Mouse (Mus musculus): Measurements from ENCODE around the gene Wdr83. TPM values are rescaled to one million over a fixed set of nuclear protein-coding genes. Genes with fewer than 3 reads are reported as not detected.
"Not testable (repeated sequence)": the region's sequence is repeated elsewhere in the genome, so short reads cannot be mapped to it uniquely, and the experiment has no call there.

Gene Wdr83
- polyA plus RNA-seq (2014; fragmentation: Nextera tagmentation; extraction: Ambion mirVana): 47.2 and 47.9 TPM in 2 replicates

GRCm38 (mm10) chr8:85081216-85081555 lies at the start of gene Wdr83:
TSS of gene Wdr83 (minus strand) at chr8:85081306.
- 0 out of 2 replicates have a peak within 1 kb of the TSS, but pooled peaks have one; percentile 28 for H3K27ac ChIP-seq (ENCODE audit: low read depth, low read length)
- peaks cover 13% of the 10 kb centered on the region; the same call in 1 of the 2 replicates for H3K4me1 ChIP-seq (ENCODE audit: control insufficient read depth, insufficient read depth, low read length)
- H3K4me2 ChIP-seq (ENCODE audit: low read depth, low read length): peak within 1 kb of the TSS; percentile 92
- peak within 1 kb of the TSS; percentile 82 for H3K4me3 ChIP-seq (ENCODE audit: low read depth, low read length)
- 2% methylated on average over 9 of the region's 9 CpGs for WGBS
- H3K36me3 ChIP-seq (ENCODE audit: control insufficient read depth, insufficient read depth, low read length): peaks cover 7% of the 10 kb centered on the region; the same call in 1 of the 2 replicates
- ATAC-seq (ENCODE audit: low read depth): no peak; the same call in 1 of the 2 replicates
- H3K27me3 ChIP-seq (ENCODE audit: control insufficient read depth, insufficient read depth, low read length): no peaks in the 10 kb centered on the region
- no peaks in the 10 kb centered on the region for H3K9me3 ChIP-seq (ENCODE audit: control insufficient read depth, low read length)
- peak within 1 kb of the TSS; percentile 76 for H3K9ac ChIP-seq (replicated peaks; ENCODE audit: low read depth, low read length)

GRCm38 (mm10) chr8:85123691-85124090 lies 42.6 kb upstream of the Wdr83 start:
- ATAC-seq (ENCODE audit: low read depth): no peak
- Histone ChIP-seq H3K4me1 (ENCODE audit: control insufficient read depth, insufficient read depth, low read length) (no peaks in the 10 kb centered on the region), H3K4me2 (ENCODE audit: low read depth, low read length) (no peak overlapping the region), H3K9me3 (ENCODE audit: control insufficient read depth, low read length) (no peaks in the 10 kb centered on the region), H3K4me3 (ENCODE audit: low read depth, low read length) (no peak overlapping the region), H3K27me3 (ENCODE audit: control insufficient read depth, insufficient read depth, low read length) (no peaks in the 10 kb centered on the region), H3K9ac (replicated peaks; ENCODE audit: low read depth, low read length) (no peak overlapping the region), H3K27ac (ENCODE audit: low read depth, low read length) (no peak overlapping the region), H3K36me3 (ENCODE audit: control insufficient read depth, insufficient read depth, low read length) (no peaks in the 10 kb centered on the region)
- 90% methylated on average over 8 of the region's 8 CpGs for WGBS

- no peaks in the 10 kb centered on the region for H3K27me3 ChIP-seq (ENCODE audit: control insufficient read depth, insufficient read depth, low read length)
- no peak within 1 kb of the TSS for H3K27ac ChIP-seq (ENCODE audit: low read depth, low read length)
- no peak within 1 kb of the TSS for H3K4me2 ChIP-seq (ENCODE audit: low read depth, low read length)
- no peak for ATAC-seq (ENCODE audit: low read depth)
- no peak within 1 kb of the TSS for H3K4me3 ChIP-seq (ENCODE audit: low read depth, low read length)
- H3K9me3 ChIP-seq (ENCODE audit: control insufficient read depth, low read length): no peaks in the 10 kb centered on the region
- no peaks in the 10 kb centered on the region for H3K36me3 ChIP-seq (ENCODE audit: control insufficient read depth, insufficient read depth, low read length)
- WGBS: 85% methylated on average over 3 of the region's 3 CpGs
- no peaks in the 10 kb centered on the region for H3K4me1 ChIP-seq (ENCODE audit: control insufficient read depth, insufficient read depth, low read length)
- no peak within 1 kb of the TSS for H3K9ac ChIP-seq (replicated peaks; ENCODE audit: low read depth, low read length)
These were observed 41.9 kb upstream of the Wdr83 start, which contains the start of gene Zfp791 for GRCm38 (mm10) chr8:85122995-85123394. TSS of gene Zfp791 (minus strand) at chr8:85123095.

GRCm38 (mm10) chr8:85120251-85120650 lies 39.1 kb upstream of the Wdr83 start:
- not testable (repeated sequence) for H3K9ac ChIP-seq (replicated peaks; ENCODE audit: low read depth, low read length); H3K4me2 ChIP-seq (ENCODE audit: low read depth, low read length); H3K36me3 ChIP-seq (ENCODE audit: control insufficient read depth, insufficient read depth, low read length); H3K9me3 ChIP-seq (ENCODE audit: control insufficient read depth, low read length); H3K27me3 ChIP-seq (ENCODE audit: control insufficient read depth, insufficient read depth, low read length); H3K4me3 ChIP-seq (ENCODE audit: low read depth, low read length); ATAC-seq (ENCODE audit: low read depth); H3K27ac ChIP-seq (ENCODE audit: low read depth, low read length); H3K4me1 ChIP-seq (ENCODE audit: control insufficient read depth, insufficient read depth, low read length)
- 79% methylated on average over 5 of the region's 5 CpGs for WGBS

- ATAC-seq (ENCODE audit: low read depth): peak; percentile 86
- H3K9me3 ChIP-seq (ENCODE audit: control insufficient read depth, low read length): no peaks in the 10 kb centered on the region
- peak overlapping the region; percentile 73 for H3K4me2 ChIP-seq (ENCODE audit: low read depth, low read length)
- peak overlapping the region; percentile 65 for H3K4me3 ChIP-seq (ENCODE audit: low read depth, low read length)
- peak overlapping the region; percentile 68 for H3K9ac ChIP-seq (replicated peaks; ENCODE audit: low read depth, low read length)
- H3K4me1 ChIP-seq (ENCODE audit: control insufficient read depth, insufficient read depth, low read length): no peaks in the 10 kb centered on the region
- 9% methylated on average over 37 of the region's 37 CpGs for WGBS
- 0 out of 2 replicates have a peak overlapping the region, but pooled peaks have one; percentile 52 for H3K27ac ChIP-seq (ENCODE audit: low read depth, low read length)
- no peaks in the 10 kb centered on the region for H3K27me3 ChIP-seq (ENCODE audit: control insufficient read depth, insufficient read depth, low read length)
- H3K36me3 ChIP-seq (ENCODE audit: control insufficient read depth, insufficient read depth, low read length): no peaks in the 10 kb centered on the region
These were observed 38.2 kb upstream of the Wdr83 start for GRCm38 (mm10) chr8:85119052-85119981.

GRCm38 (mm10) chr8:85116984-85117383 lies 35.9 kb upstream of the Wdr83 start:
- H3K27me3 ChIP-seq (ENCODE audit: control insufficient read depth, insufficient read depth, low read length): no peaks in the 10 kb centered on the region
- H3K27ac ChIP-seq (ENCODE audit: low read depth, low read length): no peak overlapping the region
- WGBS: 93% methylated on average over 7 of the region's 7 CpGs
- no peak overlapping the region for H3K4me2 ChIP-seq (ENCODE audit: low read depth, low read length)
- no peak for ATAC-seq (ENCODE audit: low read depth)
- no peaks in the 10 kb centered on the region for H3K9me3 ChIP-seq (ENCODE audit: control insufficient read depth, low read length)
- H3K4me3 ChIP-seq (ENCODE audit: low read depth, low read length): no peak overlapping the region
- no peaks in the 10 kb centered on the region for H3K36me3 ChIP-seq (ENCODE audit: control insufficient read depth, insufficient read depth, low read length)
- no peak overlapping the region for H3K9ac ChIP-seq (replicated peaks; ENCODE audit: low read depth, low read length)
- H3K4me1 ChIP-seq (ENCODE audit: control insufficient read depth, insufficient read depth, low read length): no peaks in the 10 kb centered on the region

GRCm38 (mm10) chr8:85115501-85115900 lies 34.4 kb upstream of the Wdr83 start:
- H3K4me2 ChIP-seq (ENCODE audit: low read depth, low read length): no peak overlapping the region
- 78% methylated on average over 4 of the region's 4 CpGs for WGBS
- no peaks in the 10 kb centered on the region for H3K4me1 ChIP-seq (ENCODE audit: control insufficient read depth, insufficient read depth, low read length)
- H3K27ac ChIP-seq (ENCODE audit: low read depth, low read length): no peak overlapping the region
- H3K4me3 ChIP-seq (ENCODE audit: low read depth, low read length): no peak overlapping the region
- no peaks in the 10 kb centered on the region for H3K9me3 ChIP-seq (ENCODE audit: control insufficient read depth, low read length)
- H3K9ac ChIP-seq (replicated peaks; ENCODE audit: low read depth, low read length): no peak overlapping the region
- H3K27me3 ChIP-seq (ENCODE audit: control insufficient read depth, insufficient read depth, low read length): no peaks in the 10 kb centered on the region
- H3K36me3 ChIP-seq (ENCODE audit: control insufficient read depth, insufficient read depth, low read length): peaks cover 8% of the 10 kb centered on the region; the same call in 1 of the 2 replicates
- ATAC-seq (ENCODE audit: low read depth): no peak

- H3K36me3 ChIP-seq (ENCODE audit: control insufficient read depth, insufficient read depth, low read length): peaks cover 19% of the 10 kb centered on the region; the same call in 1 of the 2 replicates
- no peaks in the 10 kb centered on the region for H3K27me3 ChIP-seq (ENCODE audit: control insufficient read depth, insufficient read depth, low read length)
- H3K27ac ChIP-seq (ENCODE audit: low read depth, low read length): no peak overlapping the region
- H3K4me3 ChIP-seq (ENCODE audit: low read depth, low read length): no peak overlapping the region
- H3K9me3 ChIP-seq (ENCODE audit: control insufficient read depth, low read length): no peaks in the 10 kb centered on the region
- no peak overlapping the region for H3K4me2 ChIP-seq (ENCODE audit: low read depth, low read length)
- no peak for ATAC-seq (ENCODE audit: low read depth)
- no peaks in the 10 kb centered on the region for H3K4me1 ChIP-seq (ENCODE audit: control insufficient read depth, insufficient read depth, low read length)
- no peak overlapping the region for H3K9ac ChIP-seq (replicated peaks; ENCODE audit: low read depth, low read length)
- WGBS: 93% methylated on average over 10 of the region's 10 CpGs
These were observed 32.1 kb upstream of the Wdr83 start for GRCm38 (mm10) chr8:85113241-85113640.

GRCm38 (mm10) chr8:85100076-85100665 lies 19.1 kb upstream of the Wdr83 start:
- Histone ChIP-seq H3K4me1 (ENCODE audit: control insufficient read depth, insufficient read depth, low read length) (no peaks in the 10 kb centered on the region), H3K27me3 (ENCODE audit: control insufficient read depth, insufficient read depth, low read length) (no peaks in the 10 kb centered on the region), H3K36me3 (ENCODE audit: control insufficient read depth, insufficient read depth, low read length) (0 out of 2 replicates have a peak, but pooled peaks cover 5% of the 10 kb centered on the region), H3K9ac (replicated peaks; ENCODE audit: low read depth, low read length) (no peak overlapping the region), H3K4me3 (ENCODE audit: low read depth, low read length) (no peak overlapping the region), H3K27ac (ENCODE audit: low read depth, low read length) (no peak overlapping the region), H3K4me2 (ENCODE audit: low read depth, low read length) (no peak overlapping the region), H3K9me3 (ENCODE audit: control insufficient read depth, low read length) (no peaks in the 10 kb centered on the region)
- ATAC-seq (ENCODE audit: low read depth): no peak
- 83% methylated on average over 4 of the region's 4 CpGs for WGBS
